Mouse (Mus musculus) olfactory bulb, adult 2 months (tissue): ENCODE results near the gene Gm42957. TPM values are rescaled to one million over a fixed set of nuclear protein-coding genes. Genes with fewer than 3 reads are reported as not detected.

Experiments
- H3K27ac ChIP-seq: fragments of 200-500 bp; 2 replicates; pipeline ENCODE4 v1.5.1; 2012; ENCODE audit warnings: low read depth, low read length; ENCODE audit not compliant: insufficient read depth
- H3K4me1 ChIP-seq: fragments of 200-500 bp; 2 replicates; pipeline ENCODE4 v1.6.1; 2012; ENCODE audit warnings: low read length; ENCODE audit not compliant: control insufficient read depth, insufficient read depth
- H3K4me3 ChIP-seq: fragments of 200-500 bp; 2 replicates; pipeline ENCODE4 v1.5.1; 2012; ENCODE audit warnings: mild to moderate bottlenecking, low read depth, low read length, moderate library complexity; ENCODE audit not compliant: insufficient read depth
- CTCF ChIP-seq: fragments of 200-500 bp; IDR thresholded peaks from 2 replicates; pipeline ENCODE4 v1.5.1; 2012; ENCODE audit warnings: low read depth, mild to moderate bottlenecking, low read length, moderate library complexity; ENCODE audit not compliant: insufficient read depth
- POLR2A ChIP-seq: fragments of 200-500 bp; IDR thresholded peaks from 2 replicates; pipeline ENCODE4 v1.6.1; 2012; ENCODE audit warnings: mild to moderate bottlenecking, low read depth, low read length, moderate library complexity; ENCODE audit not compliant: insufficient read depth
- WGBS: fragments of 180-500 bp; shearing (Covaris S2); methylation state at CpG from one replicate; pipeline ENCODE4 v1.1.7; 2018; 5-methylcytosine and 5-hydroxymethylcytosine counted together
- polyA plus RNA-seq: library from polyadenylated mRNA; stranded (reverse); fragments of >200 nt; gene quantifications from 2 replicates; pipeline ENCODE4 v1.2.4, GENCODE M21; 2012; ENCODE audit warnings: low replicate concordance; ENCODE audit not compliant: missing spikeins, insufficient read depth, insufficient read length

Gene Gm42957
- not detected in 2 replicates for polyA plus RNA-seq

GRCm38 (mm10) chr3:96634928-96635879 lies at the start of gene Gm42957, which contains the start of gene Pex11b:
Gm42957 (plus strand) TSS chr3:96635474.
Pex11b (plus strand) TSS chr3:96635376.
- Histone ChIP-seq H3K4me1 (peaks cover 8% of the 10 kb centered on the region), H3K4me3 (peak within 1 kb of the TSS; percentile 84), H3K27ac (peak within 1 kb of the TSS; percentile 73)
- TF ChIP-seq POLR2A (peak; percentile 67), CTCF (0 out of 2 replicates have a peak, but pooled peaks have one; percentile 10)
- 2% methylated on average over 60 of the region's 60 CpGs for WGBS

DNA sequence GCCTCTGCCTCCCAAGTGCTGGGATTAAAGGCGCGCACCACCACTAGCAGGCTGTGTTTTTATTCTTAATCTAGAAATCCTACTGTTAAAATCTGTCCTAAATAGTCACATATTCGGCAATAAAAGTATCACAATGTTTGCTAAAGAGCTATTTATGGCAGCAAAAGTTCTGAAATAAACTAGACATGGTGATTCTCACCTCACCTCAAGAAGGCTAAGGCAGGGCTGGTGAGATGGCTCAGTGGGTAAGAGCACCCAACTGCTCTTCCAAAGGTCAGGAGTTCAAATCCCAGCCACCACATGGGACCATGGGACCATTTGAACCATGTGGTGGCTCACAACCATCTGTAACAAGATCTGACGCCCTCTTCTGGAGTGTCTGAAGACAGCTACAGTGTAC lies 44.6 kb upstream of the Gm42957 start:
- TF ChIP-seq CTCF (no peak), POLR2A (no peak)
- WGBS: 73% methylated on average over 4 of the region's 4 CpGs

DNA sequence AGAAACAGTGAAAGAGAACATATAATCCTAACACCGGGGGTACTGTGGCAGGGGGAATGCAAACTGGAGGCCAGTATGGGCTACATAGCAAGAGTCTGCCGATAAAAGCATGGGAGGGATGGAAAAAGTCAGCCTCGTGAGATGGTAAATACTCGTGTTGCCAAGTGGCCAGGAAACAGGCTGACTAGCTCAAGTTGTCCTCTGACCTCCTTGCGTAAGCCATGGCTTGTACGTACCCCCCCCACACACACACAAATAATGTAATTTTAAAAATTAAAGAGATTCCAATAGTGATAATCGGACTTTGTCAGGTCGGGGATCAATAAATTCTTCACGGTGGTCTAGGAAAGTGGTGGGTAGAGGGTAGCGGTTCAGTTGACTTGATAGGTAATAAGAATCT lies 41.9 kb upstream of the Gm42957 start:
- Histone ChIP-seq H3K4me1 (peaks cover 15% of the 10 kb centered on the region), H3K27ac (peak overlapping the region; percentile 96), H3K4me3 (peak overlapping the region; percentile 89)
- WGBS: under 1% methylated on average over 10 of the region's 10 CpGs
- TF ChIP-seq CTCF (no peak), POLR2A (no peak)

More for the DNA sequence above, 44.6 kb upstream of the Gm42957 start:
- Histone ChIP-seq H3K27ac (no peak overlapping the region), H3K4me1 (peaks cover 9% of the 10 kb centered on the region), H3K4me3 (no peak overlapping the region)

DNA sequence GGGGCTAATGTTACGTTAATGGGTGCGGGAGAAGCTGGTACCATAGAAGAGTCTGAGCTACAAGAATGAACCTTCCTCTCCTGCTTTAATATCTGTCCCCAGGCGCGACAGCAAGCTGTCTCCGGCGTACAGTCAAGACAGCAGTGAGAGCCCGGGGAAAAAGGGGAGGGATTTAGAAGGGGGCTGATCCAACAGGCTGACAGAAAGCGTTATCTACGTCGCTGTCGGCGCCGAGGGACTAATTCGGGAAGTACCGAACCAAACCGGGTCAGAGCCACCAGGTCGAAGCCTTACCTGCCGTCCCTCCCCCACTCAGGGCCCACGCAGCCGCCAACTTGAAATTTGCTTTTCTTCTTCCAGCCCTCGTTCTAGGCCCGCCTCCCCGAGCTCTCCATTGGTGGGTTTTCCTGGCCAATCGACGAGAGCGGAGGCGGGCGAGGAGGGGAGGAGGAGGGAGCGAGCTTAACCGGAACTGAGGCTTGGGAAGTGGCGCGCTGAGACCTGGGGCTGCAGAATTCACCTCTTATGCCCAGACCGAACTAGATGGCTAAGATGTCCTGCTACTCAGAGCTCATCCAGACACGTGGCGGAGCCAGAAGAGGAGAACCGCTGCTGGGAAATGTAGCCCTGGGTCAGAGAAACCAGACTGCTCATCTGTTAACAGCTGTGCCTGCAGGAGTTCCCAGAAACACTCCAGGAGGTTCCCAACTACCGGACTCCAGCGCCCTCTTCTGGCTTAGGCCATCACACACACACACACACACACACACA lies 41.3 kb upstream of the Gm42957 start, which contains the start of gene Polr3gl:
TSS of gene Polr3gl (minus strand) at position 392 of the 771 bp plus-strand sequence.
- WGBS: 0% methylated on average over 38 of the region's 38 CpGs
- no peak for TF ChIP-seq CTCF
- no peak for TF ChIP-seq POLR2A
- H3K4me1 ChIP-seq: peaks cover 20% of the 10 kb centered on the region
- peak within 1 kb of the TSS; percentile 89 for H3K4me3 ChIP-seq
- peak within 1 kb of the TSS; percentile 96 for H3K27ac ChIP-seq

DNA sequence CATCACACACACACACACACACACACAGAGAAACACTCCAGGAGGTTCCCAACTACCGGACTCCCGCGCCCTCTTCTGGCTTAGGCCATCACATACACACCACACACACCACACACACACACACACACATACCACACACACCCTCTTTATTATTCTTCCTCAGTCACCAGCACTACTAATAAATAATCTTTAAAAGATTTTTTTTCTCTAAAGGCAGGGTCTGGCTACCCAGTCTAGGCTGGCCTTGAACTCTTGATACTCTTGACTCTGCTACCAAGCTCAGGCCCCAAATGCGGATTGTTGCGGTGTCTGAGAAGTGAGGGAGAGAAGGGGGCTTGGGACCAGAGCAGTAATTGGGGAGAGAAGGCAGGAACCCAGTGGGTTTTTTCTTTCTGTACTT lies 40.4 kb upstream of the Gm42957 start:
- TF ChIP-seq POLR2A (no peak), CTCF (no peak)
- 75% methylated on average over 5 of the region's 5 CpGs for WGBS
- Histone ChIP-seq H3K4me1 (peaks cover 25% of the 10 kb centered on the region), H3K4me3 (no peak overlapping the region), H3K27ac (no peak overlapping the region)

GRCm38 (mm10) chr3:96595661-96596060 lies 39.6 kb upstream of the Gm42957 start:
- Histone ChIP-seq H3K4me1 (peaks cover 25% of the 10 kb centered on the region), H3K27ac (peak overlapping the region; percentile 91), H3K4me3 (peak overlapping the region; percentile 56)
- WGBS: 26% methylated on average over 6 of the region's 6 CpGs
- TF ChIP-seq CTCF: no peak
- no peak for TF ChIP-seq POLR2A

GRCm38 (mm10) chr3:96596228-96596707 lies 39.0 kb upstream of the Gm42957 start, which contains the start of gene Ankrd34a:
Ankrd34a (plus strand) TSS chr3:96596636.
- peaks cover 25% of the 10 kb centered on the region for H3K4me1 ChIP-seq
- WGBS: 1% methylated on average over 23 of the region's 23 CpGs
- peak within 1 kb of the TSS; percentile 56 for H3K4me3 ChIP-seq
- peak within 1 kb of the TSS; percentile 91 for H3K27ac ChIP-seq
- TF ChIP-seq CTCF (no peak), POLR2A (0 out of 2 replicates have a peak, but pooled peaks have one; percentile 45)

GRCm38 (mm10) chr3:96596855-96597254 lies 38.4 kb upstream of the Gm42957 start:
- Histone ChIP-seq H3K4me3 (peak overlapping the region; percentile 56), H3K27ac (peak overlapping the region; percentile 91), H3K4me1 (peaks cover 25% of the 10 kb centered on the region)
- 3% methylated on average over 12 of the region's 12 CpGs for WGBS
- TF ChIP-seq CTCF (no peak), POLR2A (no peak)
